Mouse (Mus musculus): ENCODE data around the gene Usp40.

DNA sequence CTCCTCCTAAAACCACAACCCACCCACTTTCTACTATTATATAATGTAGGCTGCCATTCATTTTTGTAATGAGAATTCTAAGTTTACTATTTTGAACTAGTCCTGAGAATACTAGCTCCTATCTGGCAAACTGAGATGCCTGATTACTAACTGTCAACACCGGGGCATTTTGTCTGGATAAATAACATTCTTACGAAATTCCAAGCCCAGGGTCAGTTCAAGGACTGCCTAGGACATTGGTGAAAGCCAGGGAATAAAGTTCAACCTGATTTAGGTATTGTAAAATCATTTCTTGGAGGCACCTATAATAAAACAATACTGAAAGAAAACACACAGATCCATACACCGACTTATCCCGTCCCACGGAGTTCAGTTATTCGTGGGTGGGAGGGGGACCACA, 7.0 kb upstream of the Usp40 start:
- TF ChIP-seq CTCF (IDR thresholded peaks at IDR 0.05; ENCODE audit: insufficient read depth, low read length) (no peak), POLR2A (IDR thresholded peaks at IDR 0.05; ENCODE audit: borderline replicate concordance, extremely low read depth, low read depth, low read length) (no peak)
